Mouse (Mus musculus) kidney, postnatal 36 days (tissue): ENCODE data around the gene Nploc4.
"Not testable (repeated sequence)": the region's sequence is repeated elsewhere in the genome, so short reads cannot be mapped to it uniquely, and the experiment has no call there.

Source experiments
- DNase-seq, 2 experiments: peaks; one replicate each; pipeline ENCODE4 v3.0.0; 2021 to 2022; ENCODE audit warnings: mixed read lengths in 2 of 2

The Nploc4 gene

GRCm38 (mm10) chr11:120352093-120352350 is 85.5 kb downstream of the Nploc4 start:
- not testable (repeated sequence) for DNase-seq

DNA sequence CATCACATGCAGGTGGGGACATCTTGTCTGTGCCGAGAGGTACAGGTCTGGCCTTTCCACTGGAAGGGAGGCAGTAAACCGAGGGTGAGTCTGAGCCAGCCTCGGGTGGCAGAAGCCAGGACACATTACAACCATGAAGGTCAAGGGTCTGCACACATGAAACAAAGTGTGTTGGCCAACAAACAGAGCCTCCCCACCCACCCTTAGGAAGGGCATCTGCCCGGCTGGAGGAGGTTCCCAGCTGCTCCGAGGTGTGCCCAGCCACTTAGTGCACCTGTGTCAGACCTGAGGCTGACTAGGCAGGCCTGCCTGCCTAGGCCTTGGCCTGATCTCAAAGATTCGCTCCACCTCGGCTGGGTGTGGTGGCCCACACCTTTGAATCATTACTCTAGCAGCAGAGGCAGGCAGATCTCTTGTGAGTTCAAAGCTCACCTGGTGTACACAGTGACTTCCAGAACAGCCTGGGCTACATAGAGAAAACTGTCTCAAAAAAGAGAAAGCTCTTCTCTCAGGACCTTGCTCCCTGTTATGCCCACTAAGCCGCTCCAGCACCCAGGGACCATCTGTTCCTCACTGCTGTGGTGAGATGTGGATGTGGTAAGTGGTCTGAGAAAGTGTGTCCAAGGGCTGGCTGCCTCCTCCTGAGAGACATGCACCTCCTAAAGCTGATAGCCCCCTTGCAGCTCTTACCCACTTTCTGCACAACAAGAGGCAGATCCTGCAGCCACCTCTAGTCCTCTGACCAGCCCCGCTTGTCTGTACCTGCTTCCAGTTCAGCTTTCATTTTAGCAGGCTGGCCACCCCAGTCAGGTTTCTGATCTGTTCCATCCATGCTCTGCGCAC is 86.0 kb downstream of the Nploc4 start:
- DNase-seq: no peak

DNA sequence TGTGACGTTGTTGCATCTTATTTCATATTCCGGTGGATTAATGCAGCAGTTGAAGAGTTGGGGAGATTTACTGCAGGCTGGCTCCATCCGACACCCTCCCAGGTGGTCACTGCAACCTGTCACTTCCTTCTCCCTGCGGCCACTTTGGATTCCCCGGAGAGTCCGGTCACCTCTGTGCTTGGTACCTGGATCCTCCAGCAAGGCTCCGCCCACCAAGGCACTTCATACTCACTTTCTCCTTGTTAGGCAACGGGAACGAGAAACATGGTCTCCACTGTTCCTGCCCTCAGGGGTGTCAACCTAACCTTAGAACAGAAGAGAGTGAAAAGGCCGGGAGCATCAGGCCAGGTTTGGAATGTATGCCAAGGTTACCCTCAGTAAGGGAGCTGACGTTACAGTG is 86.8 kb downstream of the Nploc4 start:
- DNase-seq: peak; percentile 47 to 64

DNA sequence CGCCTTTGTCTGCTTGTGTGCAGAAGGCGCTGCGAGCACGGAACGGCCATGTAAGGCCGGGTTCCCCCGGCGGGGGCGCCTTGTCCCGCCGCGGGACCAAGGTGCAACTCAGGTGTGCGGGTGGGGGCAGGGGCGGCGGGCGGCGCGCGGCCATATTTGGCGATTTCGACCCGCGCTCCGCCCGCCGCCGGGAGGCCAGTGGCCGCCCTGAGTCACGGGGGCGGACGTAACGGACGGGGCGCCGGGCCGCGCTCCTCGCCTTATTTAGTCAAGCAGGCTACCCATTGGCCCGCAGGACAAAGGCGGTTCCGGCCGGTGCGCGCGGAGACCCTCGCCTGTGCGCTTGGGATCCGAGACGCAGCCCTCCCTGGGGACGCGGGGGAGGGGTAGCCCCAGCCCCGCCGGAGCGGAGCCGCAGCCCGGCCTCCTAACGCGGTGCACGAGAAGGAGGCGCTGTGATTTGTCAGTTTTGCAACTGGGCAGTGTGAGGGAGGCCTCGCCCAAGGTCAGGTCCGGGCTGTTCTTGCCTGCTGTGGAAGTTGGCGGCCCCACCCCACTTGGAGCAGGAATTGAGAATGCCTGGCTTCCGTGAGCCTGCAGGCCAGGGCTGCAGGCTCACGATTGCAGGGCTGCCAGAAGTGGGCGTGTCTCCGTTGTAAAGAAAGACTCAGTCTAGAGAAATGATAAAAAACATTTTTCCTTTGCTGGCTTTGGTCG is 87.4 kb downstream of the Nploc4 start:
- DNase-seq: peak; percentile 94 to 95

DNA sequence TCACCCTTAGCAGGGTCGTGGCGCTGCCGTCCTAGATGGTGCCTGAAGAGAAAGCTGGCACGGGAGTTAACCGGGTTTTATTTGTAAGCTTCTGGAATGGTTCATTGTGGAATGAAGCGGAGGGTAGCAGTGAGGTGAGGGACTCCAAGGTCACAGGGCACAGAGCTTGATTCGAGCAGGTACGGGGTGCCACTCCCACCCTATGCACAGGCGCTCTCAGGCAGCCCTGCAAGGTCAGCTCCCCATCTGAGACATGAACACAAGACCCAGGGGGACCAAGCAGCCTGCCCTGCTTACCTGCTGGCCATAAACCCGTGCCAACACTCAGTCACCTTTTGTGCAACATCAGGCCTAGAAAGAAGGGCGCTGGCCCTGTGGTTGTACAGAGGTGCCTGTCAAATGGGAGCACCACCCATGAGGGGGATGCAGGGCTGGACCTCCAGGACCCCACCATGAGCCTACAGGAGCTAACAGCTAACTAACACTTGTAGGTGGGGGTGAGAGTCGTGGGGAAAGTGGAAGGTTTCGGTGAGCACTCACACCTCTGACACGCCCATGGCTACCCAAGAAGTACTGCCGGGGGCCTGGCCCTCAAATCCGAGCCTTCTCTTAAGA is 88.0 kb downstream of the Nploc4 start:
- DNase-seq: peak; percentile 67 to 70

DNA sequence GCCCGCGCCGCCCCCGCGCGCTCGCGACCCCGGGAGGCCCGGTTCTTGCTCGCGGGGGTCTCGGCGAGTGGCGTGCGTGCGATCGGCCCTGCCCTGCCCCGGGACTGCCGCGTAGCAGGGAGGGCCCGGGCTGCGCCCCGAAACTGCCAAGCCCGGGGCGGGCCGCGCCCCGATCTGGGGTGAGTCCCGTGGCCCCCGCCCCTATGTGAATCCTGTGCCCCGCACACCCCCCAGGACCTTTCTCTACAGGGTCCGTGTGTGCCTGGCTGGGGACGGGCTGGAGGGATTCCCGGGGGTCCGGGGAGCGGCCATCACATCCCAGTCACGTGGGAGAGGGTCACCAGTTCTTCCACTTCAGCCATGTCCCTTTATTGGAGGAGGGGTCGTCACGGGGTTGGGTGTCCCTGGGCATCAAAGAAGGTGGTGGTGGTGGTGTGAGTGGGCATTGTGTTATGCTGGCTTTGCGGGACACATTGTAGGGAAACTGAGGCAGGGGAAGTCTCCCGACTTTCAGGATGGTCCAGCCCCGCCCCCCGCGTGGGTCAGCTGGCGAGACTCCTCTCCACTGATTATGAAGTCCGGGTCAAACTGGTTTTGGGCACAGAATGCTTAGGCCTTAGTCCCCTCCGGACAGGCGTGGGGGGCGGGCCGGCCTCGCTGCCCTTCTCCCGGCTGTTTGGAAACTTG is 88.7 kb downstream of the Nploc4 start:
- peak in 1 of 2 experiments; percentile 77 for DNase-seq

DNA sequence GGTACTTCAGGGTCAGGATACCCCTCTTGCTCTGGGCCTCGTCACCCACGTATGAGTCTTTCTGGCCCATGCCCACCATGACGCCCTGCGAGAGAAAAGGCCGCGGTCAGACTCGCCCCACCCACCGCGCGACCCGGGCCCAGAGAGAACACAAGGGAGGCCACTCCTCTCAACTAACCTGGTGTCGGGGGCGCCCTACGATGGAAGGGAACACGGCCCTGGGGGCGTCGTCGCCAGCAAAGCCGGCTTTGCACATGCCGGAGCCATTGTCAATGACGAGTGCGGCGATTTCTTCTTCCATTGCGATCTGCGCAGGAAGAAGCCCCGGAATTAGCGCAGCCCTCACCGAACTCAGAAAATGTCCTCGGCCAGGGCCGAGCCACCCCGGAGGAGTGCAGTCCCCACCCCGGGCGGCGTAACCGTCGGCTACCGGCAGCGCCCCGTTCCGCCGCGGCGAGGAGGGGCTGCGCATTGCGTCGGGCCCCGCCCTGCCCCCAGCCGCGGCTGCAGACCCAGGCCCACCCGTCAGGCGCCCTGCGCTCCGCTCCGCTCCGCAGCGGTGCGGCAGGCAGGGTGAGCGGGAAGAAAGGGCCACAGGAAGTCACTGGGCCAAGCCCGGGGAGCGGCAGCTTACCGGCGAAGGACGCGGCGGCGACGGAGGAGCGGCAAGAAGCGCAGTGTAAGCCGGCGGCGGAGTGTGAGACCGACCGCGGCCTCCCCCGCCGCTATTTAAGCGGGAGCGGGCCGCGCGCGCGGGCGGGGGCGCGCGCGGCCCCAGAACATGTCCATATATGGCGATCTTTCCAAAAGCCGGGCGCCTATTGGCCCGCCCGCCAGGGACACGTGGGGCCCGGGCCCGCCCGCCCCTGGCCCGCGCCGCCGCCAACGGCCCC is 89.5 kb downstream of the Nploc4 start, which contains the start of gene Actg1:
Gene Actg1, minus strand, starts transcription at position 752 of the 893 bp plus-strand sequence.
- DNase-seq: peak; percentile 89 to 91

DNA sequence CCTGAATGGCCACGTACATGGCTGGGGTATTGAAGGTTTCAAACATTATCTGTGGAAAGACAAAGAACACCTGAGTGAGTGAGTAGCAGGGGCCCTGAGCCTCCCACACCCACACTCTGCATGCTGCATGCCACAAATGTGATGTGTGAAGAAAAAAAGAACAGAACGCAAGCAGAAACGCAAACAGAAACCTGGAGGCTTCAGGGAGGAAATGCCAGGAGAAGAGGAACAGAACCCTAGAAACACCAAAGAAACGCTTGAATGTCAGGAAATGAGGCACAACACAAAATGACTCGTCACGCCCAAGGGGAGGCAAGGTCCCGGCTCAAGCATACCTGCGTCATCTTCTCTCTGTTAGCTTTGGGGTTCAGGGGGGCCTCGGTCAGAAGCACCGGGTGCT is 90.2 kb downstream of the Nploc4 start:
- no peak for DNase-seq

DNA sequence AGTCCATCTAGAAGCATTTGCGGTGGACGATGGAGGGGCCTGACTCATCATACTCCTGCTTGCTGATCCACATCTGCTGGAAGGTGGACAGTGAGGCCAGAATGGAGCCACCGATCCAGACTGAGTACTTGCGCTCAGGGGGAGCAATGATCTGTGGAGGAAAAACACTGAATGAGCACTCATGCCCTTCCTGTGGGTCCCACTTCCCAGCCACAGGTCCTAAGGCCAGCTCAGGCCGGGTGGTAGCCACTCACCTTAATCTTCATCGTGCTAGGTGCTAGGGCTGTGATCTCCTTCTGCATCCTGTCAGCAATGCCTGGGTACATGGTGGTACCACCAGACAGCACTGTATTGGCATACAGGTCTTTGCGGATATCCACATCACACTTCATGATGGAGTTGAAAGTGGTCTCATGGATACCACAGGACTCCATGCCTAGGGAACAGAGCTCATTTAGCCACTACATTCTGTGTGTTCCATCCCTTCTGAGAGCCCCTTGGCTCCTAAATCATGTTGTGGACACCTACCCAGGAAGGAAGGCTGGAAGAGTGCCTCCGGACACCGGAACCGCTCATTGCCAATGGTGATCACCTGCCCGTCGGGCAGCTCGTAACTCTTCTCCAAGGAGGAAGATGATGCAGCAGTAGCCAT is 91.0 kb downstream of the Nploc4 start:
- DNase-seq: not testable (repeated sequence)

DNA sequence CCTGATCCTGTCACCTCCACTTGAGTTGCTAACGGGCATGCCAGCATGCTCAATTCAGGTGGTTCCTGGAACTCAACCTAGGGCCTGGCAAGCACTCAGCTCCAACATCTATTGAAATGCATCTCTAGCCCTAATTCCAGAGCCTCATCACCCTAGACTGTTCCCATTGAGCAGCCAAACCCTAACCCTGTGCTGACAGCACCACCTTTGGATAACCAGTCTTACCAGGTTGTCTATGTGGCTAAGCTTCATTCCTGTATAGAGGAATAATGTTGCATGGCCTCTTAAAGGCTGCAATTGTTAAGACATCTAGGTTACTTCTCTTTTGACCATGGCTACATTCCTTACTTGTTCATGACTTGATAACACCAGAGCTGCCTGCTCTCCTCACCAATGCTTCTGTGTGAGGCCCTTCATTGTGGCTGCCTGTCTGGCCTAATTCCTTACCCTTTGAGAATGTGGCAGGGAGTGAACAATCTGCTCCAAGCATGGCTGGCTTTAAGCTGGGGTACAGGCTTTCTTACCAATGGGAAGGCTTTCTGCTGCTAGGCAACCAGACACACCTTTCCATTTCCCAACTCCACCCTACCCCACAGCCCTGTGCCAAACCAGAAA is 92.3 kb downstream of the Nploc4 start:
- no peak for DNase-seq

DNA sequence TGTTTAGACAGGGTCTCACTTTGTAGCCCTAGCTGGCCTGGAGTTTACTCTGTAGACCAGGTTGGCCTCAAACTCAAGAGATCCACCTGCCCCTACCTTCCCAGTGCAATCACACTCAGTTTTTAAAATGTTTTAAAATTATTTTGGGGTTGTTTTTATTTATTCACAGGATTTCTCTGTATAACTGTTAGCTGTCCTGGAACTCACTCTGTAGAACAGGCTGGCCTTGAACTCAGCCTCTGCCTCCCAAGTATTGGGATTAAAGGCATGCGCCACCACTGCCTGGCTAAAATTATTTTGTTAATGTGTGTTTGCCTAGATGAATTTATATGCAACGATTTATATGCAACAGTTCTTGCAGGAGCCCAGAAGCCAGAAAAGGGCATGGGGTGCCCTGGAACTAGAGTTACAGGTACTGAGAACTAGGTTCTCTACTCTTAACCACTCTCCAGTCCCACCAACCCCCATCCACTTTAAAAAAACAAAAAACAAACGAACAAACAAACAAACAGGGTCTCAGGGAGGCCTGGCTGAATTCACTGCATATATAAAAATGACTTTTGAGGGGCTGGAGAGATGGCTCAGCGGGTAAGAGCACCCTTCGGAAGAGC is 93.1 kb downstream of the Nploc4 start:
- DNase-seq: no peak

DNA sequence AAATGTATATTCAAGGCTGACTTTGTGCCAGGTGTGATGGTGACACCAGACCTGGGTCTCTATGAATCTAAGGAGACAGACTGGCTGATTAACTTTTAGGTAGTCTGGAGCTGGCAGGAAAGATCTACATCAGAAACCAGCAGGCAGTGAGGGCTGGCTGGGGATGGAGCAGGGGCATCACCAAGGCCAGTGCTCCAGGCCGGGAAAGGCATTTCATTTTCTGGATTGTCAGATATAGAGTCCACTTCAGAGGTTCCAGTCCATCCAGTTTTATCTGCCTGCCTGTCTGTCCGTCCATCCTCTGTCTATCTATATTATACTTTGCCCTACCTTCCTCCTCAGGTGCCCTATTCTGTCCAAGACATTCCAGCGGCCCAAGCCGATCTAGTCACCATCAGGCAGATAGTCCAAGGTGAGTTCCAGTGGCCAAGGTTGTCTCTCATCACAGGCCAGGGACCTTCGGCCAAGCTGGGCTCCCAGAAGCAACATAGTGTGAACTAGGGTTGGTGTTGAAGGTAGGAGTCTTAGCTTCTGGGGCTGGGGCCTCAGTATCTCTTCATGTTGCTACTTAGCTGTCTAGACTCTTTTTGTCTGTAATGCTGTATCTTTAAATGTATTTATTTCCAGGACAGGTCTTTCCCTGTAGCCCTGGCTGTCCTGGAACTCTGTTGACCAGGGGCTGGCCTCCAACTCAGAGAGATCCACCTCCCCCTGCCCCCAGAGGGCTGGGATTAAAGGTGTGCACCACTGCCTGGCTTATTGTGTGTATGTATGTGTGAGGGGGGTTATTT is 93.8 kb downstream of the Nploc4 start:
- no peak for DNase-seq

- DNase-seq: no peak
Observed at GRCm38 (mm10) chr11:120342656-120343160, 94.8 kb downstream of the Nploc4 start.

DNA sequence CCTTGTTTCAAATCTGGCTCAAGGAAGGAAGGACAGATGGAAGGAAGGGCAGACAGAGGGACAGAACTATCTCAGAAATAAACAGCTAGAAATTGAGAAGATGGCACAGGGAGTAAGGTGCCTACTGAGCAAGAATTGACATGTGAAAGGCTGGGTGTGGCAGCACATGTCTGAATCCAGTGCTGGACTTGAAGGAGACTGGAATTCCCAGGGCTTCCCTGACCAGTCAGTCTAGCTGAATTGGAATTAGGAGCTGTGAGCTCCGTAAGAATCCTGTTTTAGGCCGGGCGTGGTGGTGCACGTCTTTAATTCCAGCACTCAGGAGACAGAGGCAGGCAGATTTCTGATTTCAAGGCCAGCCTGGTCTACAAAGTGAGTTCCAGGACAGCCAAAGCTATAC is 95.8 kb downstream of the Nploc4 start:
- no peak for DNase-seq

DNA sequence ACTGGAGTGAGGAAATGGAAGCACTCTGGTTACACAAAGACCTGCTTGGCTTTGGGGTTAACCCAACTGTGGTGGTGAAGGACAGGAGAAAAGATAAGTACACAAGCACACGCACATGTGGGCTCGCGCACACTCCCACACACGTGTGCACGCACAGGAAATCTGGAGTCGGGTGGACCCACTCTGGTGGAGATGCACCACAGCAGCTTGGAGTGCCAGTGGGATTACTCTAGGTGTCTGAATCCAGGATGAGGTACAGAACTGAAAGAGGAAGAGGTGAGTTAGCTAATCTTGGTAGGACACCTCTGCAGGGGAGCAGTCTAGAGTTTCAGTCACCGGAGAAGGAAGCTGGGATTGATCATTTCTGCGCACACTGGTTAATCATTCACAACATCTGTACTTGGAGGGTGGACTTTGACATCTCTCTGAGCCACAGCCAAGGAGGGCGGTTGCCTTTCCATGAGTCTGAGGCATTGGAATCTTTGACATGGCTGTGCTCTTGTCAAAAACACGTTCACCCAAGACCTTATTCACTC is 97.5 kb downstream of the Nploc4 start:
- DNase-seq: peak; percentile 75 to 91

DNA sequence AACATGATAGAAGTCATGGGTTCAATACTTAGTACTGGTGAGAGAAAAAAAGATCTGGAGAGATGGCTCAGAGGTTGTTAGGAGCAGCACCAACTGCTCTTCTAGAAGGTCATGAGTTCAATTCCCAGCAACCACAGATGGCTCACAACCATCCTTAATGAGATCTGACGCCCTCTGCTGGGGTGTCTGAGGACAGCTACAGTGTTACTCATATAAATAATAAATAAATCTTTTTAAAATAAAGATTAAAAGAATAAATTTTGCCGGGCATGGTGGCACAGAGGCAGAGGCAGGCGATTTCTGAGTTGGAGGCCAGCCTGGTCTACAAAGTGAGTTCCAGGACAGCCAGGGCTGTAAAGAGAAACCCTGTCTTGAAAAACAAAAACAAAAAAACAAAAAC is 98.7 kb downstream of the Nploc4 start:
- no peak for DNase-seq

- DNase-seq: no peak
Observed at GRCm38 (mm10) chr11:120337447-120337846, 100.1 kb downstream of the Nploc4 start.

DNA sequence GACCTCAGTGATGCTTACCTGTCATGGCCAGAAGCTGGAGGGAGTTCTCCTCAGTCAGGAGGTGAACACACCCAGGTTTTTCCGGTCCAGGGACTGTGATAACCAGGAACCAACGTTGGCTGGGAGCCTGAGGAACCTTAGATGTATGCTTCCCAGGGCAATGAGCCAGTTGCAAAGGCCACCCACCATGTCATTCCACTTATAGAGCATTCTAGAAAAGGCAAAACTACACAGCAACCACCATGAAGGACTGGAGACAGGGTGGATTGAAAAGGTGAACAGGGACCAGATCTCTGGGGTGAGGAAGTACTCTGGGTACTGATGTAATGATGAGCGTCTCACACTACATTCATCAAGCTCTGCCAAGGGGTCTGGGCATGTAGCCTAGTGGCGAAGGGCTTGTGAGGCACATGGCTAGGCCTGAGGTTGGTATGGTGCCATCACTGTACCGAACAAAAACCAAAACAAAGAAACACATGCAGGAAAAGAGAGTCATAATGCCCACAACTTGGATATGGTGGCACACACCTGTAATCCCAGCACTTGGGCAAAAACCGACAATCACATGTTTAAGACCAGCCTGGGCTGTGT is 102.0 kb downstream of the Nploc4 start:
- no peak for DNase-seq
